14 mouse cellular contexts compared by ENCODE assay signal in the genomic region with DNA sequence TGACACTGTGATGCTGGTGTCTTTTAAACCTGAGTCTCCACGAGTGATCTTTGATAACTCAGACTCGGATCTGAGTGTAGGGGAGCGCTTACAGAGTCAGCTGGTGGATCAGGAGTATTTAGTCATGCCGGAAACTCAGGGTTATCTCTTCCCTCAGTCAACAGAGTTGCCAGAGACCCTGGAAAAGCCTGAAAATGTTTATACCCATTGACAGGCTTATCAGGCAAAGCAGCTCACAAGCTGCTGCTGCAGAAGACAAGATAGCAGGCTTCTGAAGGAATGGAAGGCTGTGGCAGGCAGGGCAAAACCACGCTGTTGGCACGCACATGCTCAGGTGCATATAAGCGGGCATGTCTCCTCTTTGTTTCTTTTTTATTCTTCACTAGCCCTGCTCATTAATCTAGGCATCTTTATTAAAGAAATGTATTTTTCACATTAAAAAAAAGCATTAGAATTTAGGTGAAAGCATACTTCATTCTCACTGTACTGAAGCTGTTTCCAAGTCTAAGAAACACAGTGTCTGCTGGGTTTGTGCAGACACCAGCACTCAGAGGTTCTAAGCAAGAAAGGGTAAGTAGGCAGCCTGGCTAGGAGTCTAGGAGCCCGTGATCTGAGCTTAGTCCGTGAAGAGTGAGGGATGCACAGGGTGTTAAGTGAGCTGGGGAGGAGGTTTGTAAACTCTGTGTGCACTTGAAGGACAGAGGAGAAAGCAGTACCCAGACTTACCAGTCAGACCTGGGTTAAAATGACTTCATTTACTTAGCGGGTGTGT. TPM values are rescaled to one million over a fixed set of nuclear protein-coding genes. Genes with fewer than 3 reads are reported as not detected.
DNase-seq lines count a peak whose midpoint lies in the region; ATAC-seq and TF ChIP-seq lines count a peak whose summit lies in the region.
"Had no signal": no experiment of that assay in that cellular context is flagged by ENCODE, and none has a peak within 500 bp of the region (broad histone marks: within the 10 kb centered on the region; RNA-seq: fewer than 3 reads in every experiment).

No protein-coding gene starts in this region.

- TF ChIP-seq POLR2A in heart, adult 2 months (IDR thresholded peaks at IDR 0.05; ENCODE audit: insufficient read depth, low read depth, low read length) = no peak

- intact Hi-C loops in heart, adult 2 months (cut with DNase I) = no loop called here
- intact Hi-C loops in gastrocnemius, postnatal 36 days (cut with DNase I) = no loop called here

- peak overlapping the region; percentile 91 for H3K27ac ChIP-seq in heart, embryonic 11.5 days (ENCODE audit: low read depth, low read length)
- no peak overlapping the region for H3K27ac ChIP-seq in heart, adult 2 months
- no peak overlapping the region for H3K27ac ChIP-seq in stomach, embryonic 14.5 days (ENCODE audit: low read length)
- no peak overlapping the region for H3K27ac ChIP-seq in stomach, postnatal 0 days (replicated peaks)
- H3K27ac ChIP-seq: gastrocnemius, adult 2 months; neural tube, embryonic 12.5 days had no signal

- H3K27me3 ChIP-seq in heart, embryonic 11.5 days (ENCODE audit: control insufficient read depth, insufficient read depth, low read length) = no peaks in the 10 kb centered on the region
- no peaks in the 10 kb centered on the region for H3K27me3 ChIP-seq in heart, adult 2 months (ENCODE audit: control insufficient read depth, insufficient read depth, low read length)
- no peaks in the 10 kb centered on the region for H3K27me3 ChIP-seq in stomach, embryonic 14.5 days (ENCODE audit: control insufficient read depth, insufficient read depth, low read length)
- no peaks in the 10 kb centered on the region for H3K27me3 ChIP-seq in stomach, postnatal 0 days (ENCODE audit: control insufficient read depth, insufficient read depth, low read length)
- no peaks in the 10 kb centered on the region for H3K27me3 ChIP-seq in megakaryocyte, embryonic 14.5 days (replicated peaks)
- H3K27me3 ChIP-seq: neural tube, embryonic 12.5 days had no signal

- no peak for DNase-seq in heart, adult 2 months
- DNase-seq in stomach, postnatal 0 days (ENCODE audit: low spot score) = no peak
- DNase-seq in gastrocnemius, postnatal 36 days = no peak
- DNase-seq in cerebellum, adult 8-10 months = no peak
- no peak for DNase-seq in cerebellum, postnatal 25 days
- DNase-seq: gastrocnemius, adult 2 months; kidney, postnatal 4 days; right cerebral cortex, adult 18-20 months had no signal

- WGBS in heart, embryonic 11.5 days (ENCODE audit: insufficient replicate concordance) = 27% methylated on average over 10 of the region's 10 CpGs
- WGBS in heart, adult 2 months = 25% methylated on average over 10 of the region's 10 CpGs
- 43% methylated on average over 10 of the region's 10 CpGs for WGBS in stomach, embryonic 14.5 days
- WGBS in stomach, postnatal 0 days = 51% methylated on average over 10 of the region's 10 CpGs

- no peak for TF ChIP-seq CTCF in heart, adult 2 months (IDR thresholded peaks at IDR 0.05)
- TF ChIP-seq CTCF in stomach, postnatal 0 days (IDR thresholded peaks at IDR 0.05; ENCODE audit: low read depth) = no peak

- no peak for TF ChIP-seq EP300 in heart, adult 2 months (IDR thresholded peaks at IDR 0.05; ENCODE audit: insufficient read depth, low read depth, low read length)
- TF ChIP-seq EP300 in stomach, postnatal 0 days (optimal IDR thresholded peaks at IDR 0.05) = no peak

- peak overlapping the region; percentile 43; the same call in 1 of the 2 replicates for H3K9ac ChIP-seq in heart, embryonic 11.5 days (ENCODE audit: low read depth, low read length)
- no peak overlapping the region for H3K9ac ChIP-seq in heart, adult 2 months (ENCODE audit: low read depth, low read length)
- H3K9ac ChIP-seq in stomach, embryonic 14.5 days (replicated peaks; ENCODE audit: low read depth, low read length) = no peak overlapping the region
- no peak overlapping the region for H3K9ac ChIP-seq in stomach, postnatal 0 days (ENCODE audit: low read length)
- H3K9ac ChIP-seq: neural tube, embryonic 12.5 days had no signal

- peak overlapping the region; percentile 55 for H3K4me2 ChIP-seq in heart, embryonic 11.5 days
- H3K4me2 ChIP-seq in stomach, embryonic 14.5 days (replicated peaks; ENCODE audit: low read depth, low read length) = no peak overlapping the region
- H3K4me2 ChIP-seq in stomach, postnatal 0 days (replicated peaks; ENCODE audit: low read depth) = no peak overlapping the region
- H3K4me2 ChIP-seq: midbrain, embryonic 11.5 days; neural tube, embryonic 12.5 days had no signal

- no peaks in the 10 kb centered on the region for H3K36me3 ChIP-seq in heart, embryonic 11.5 days (ENCODE audit: control insufficient read depth, insufficient read depth, low read length)
- no peaks in the 10 kb centered on the region for H3K36me3 ChIP-seq in heart, adult 2 months (ENCODE audit: control insufficient read depth, insufficient read depth, low read length)
- H3K36me3 ChIP-seq in stomach, embryonic 14.5 days (ENCODE audit: control insufficient read depth, insufficient read depth, low read length) = no peaks in the 10 kb centered on the region
- H3K36me3 ChIP-seq in stomach, postnatal 0 days (ENCODE audit: control insufficient read depth, insufficient read depth, low read length) = no peaks in the 10 kb centered on the region
- H3K36me3 ChIP-seq in megakaryocyte, embryonic 14.5 days (replicated peaks; ENCODE audit: low read length) = no peaks in the 10 kb centered on the region
- H3K36me3 ChIP-seq: neural tube, embryonic 12.5 days had no signal

- H3K4me3 ChIP-seq in heart, embryonic 11.5 days (ENCODE audit: low read depth, low read length) = no peak overlapping the region
- H3K4me3 ChIP-seq in heart, adult 2 months = no peak overlapping the region
- no peak overlapping the region for H3K4me3 ChIP-seq in stomach, embryonic 14.5 days (ENCODE audit: low read depth, low read length)
- no peak overlapping the region for H3K4me3 ChIP-seq in stomach, postnatal 0 days (ENCODE audit: low read depth, low read length)
- H3K4me3 ChIP-seq in megakaryocyte, embryonic 14.5 days (replicated peaks) = peak overlapping the region; percentile 86
- H3K4me3 ChIP-seq: gastrocnemius, adult 2 months; neural tube, embryonic 12.5 days had no signal

- H3K79me2 ChIP-seq in heart, adult 2 months (replicated peaks; ENCODE audit: control insufficient read depth, insufficient read depth, low read length) = no peaks in the 10 kb centered on the region

- H3K9me3 ChIP-seq in heart, embryonic 11.5 days (replicated peaks; ENCODE audit: control insufficient read depth, low read length) = no peaks in the 10 kb centered on the region
- H3K9me3 ChIP-seq in stomach, embryonic 14.5 days (ENCODE audit: control insufficient read depth, low read depth, low read length) = no peaks in the 10 kb centered on the region
- H3K9me3 ChIP-seq in stomach, postnatal 0 days (ENCODE audit: control insufficient read depth, low read length) = no peaks in the 10 kb centered on the region
- no peaks in the 10 kb centered on the region for H3K9me3 ChIP-seq in megakaryocyte, embryonic 14.5 days
- H3K9me3 ChIP-seq: neural tube, embryonic 12.5 days had no signal

- H3K4me1 ChIP-seq in heart, embryonic 11.5 days (ENCODE audit: control insufficient read depth, insufficient read depth, low read length) = peaks cover 9% of the 10 kb centered on the region
- H3K4me1 ChIP-seq in heart, adult 2 months (ENCODE audit: control insufficient read depth, insufficient read depth, low read length) = peaks cover 2% of the 10 kb centered on the region; the same call in 1 of the 2 replicates
- H3K4me1 ChIP-seq in stomach, embryonic 14.5 days (ENCODE audit: control insufficient read depth, insufficient read depth, low read length) = no peaks in the 10 kb centered on the region
- H3K4me1 ChIP-seq in stomach, postnatal 0 days (replicated peaks; ENCODE audit: control insufficient read depth, insufficient read depth) = no peaks in the 10 kb centered on the region
- peaks cover 69% of the 10 kb centered on the region for H3K4me1 ChIP-seq in megakaryocyte, embryonic 14.5 days
- H3K4me1 ChIP-seq: neural tube, embryonic 12.5 days had no signal

- peak; percentile 88 for ATAC-seq in heart, embryonic 11.5 days (replicated peaks; ENCODE audit: insufficient number of reproducible peaks, low FRiP score, low TSS enrichment)
- ATAC-seq in stomach, embryonic 14.5 days (ENCODE audit: insufficient number of reproducible peaks, insufficient read depth, low FRiP score, low read depth) = peak; percentile 83; the same call in 1 of the 2 replicates
- ATAC-seq in stomach, postnatal 0 days (ENCODE audit: low FRiP score, low TSS enrichment) = no peak
- ATAC-seq: Patski had no signal

RNA-seq across cellular contexts. Expression of a gene that starts 39.4 kb away (rescaled TPM):
- 45.5 and 50.6 TPM in 2 replicates for polyA plus RNA-seq in heart, embryonic 11.5 days (2014; fragmentation: Nextera tagmentation; extraction: Ambion mirVana)
- 10 to 100 TPM; 15.4 to 16.5 TPM for total RNA-seq in heart, adult 2 months (2021)
- 5.6 and 10.0 TPM in 2 replicates for polyA plus RNA-seq in heart, adult 2 months (2012; rRNA removed)
- polyA plus RNA-seq in stomach, embryonic 14.5 days (2014; fragmentation: Nextera tagmentation; extraction: Ambion mirVana) = 37.3 and 41.2 TPM in 2 replicates
- polyA plus RNA-seq in stomach, postnatal 0 days (2015; fragmentation: Nextera tagmentation; extraction: Ambion mirVana) = 36.5 and 37.1 TPM in 2 replicates
- polyA plus RNA-seq in megakaryocyte, embryonic 14.5 days (2012; ENCODE audit: insufficient read depth, low replicate concordance) = 1.9 and 3.3 TPM in 2 replicates
- total RNA-seq in gastrocnemius, postnatal 36 days (2021) = 10 to 100 TPM; 11.7 to 13.9 TPM
